Mouse (Mus musculus): Measurements from ENCODE around the gene Zfp106.

GRCm38 (mm10) chr2:120561524-120561923, 2.1 kb downstream of the Zfp106 start:
- TF ChIP-seq CTCF (IDR thresholded peaks at IDR 0.05; ENCODE audit: extremely low read depth, insufficient read depth, insufficient read length, insufficient replicate concordance) (no peak), POLR2A (IDR thresholded peaks at IDR 0.05; ENCODE audit: low read depth, low read length) (no peak)

Data from spleen, adult 2 months (tissue).